Mouse (Mus musculus) brain, embryonic 14.5 days (tissue): Measurements from ENCODE around the gene Hcrtr1.

ENCODE experiments used
- CTCF ChIP-seq: fragments of 200-500 bp; IDR thresholded peaks from 2 replicates; pipeline ENCODE4 v1.5.1; 2012; ENCODE audit warnings: inconsistent platforms, mild to moderate bottlenecking, moderate library complexity, borderline replicate concordance; ENCODE audit not compliant: insufficient read depth, insufficient read length; ENCODE audit errors: extremely low read depth
- POLR2A ChIP-seq: fragments of 200-500 bp; IDR thresholded peaks from 2 replicates; pipeline ENCODE4 v1.6.1; 2012; ENCODE audit warnings: mild to moderate bottlenecking, inconsistent platforms, borderline replicate concordance; ENCODE audit not compliant: poor library complexity, insufficient read depth, insufficient read length, severe bottlenecking; ENCODE audit errors: extremely low read depth

DNA sequence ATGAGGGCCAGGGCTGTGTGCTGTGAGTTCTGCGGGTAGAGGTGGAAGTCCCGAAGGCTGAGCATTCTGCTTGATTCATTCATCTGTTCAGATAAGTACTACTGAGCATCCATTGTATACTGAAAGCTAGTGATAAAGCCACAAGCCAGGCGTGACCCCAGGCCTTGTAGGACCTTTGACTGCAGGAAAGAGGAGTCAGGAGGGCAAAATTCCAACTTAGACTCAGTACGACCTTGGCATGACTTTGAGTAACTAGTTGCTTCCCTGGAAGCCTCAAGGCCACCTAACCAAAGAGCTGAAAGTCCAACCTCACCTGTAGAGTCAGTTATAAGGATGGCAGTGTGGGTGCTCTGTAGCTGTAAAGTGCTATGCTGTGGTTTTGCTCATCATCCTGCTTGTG, 18.4 kb downstream of the Hcrtr1 start:
- TF ChIP-seq CTCF (no peak), POLR2A (no peak)
